Mouse (Mus musculus): ENCODE results near the gene Shc2. TPM values are rescaled to one million over a fixed set of nuclear protein-coding genes. Genes with fewer than 3 reads are reported as not detected.

Shc2 gene
- polyA plus RNA-seq, 1 experiment from 2014 or later: 9.8 TPM

- no peaks in the 10 kb centered on the region; the same call in 1 of the 2 replicates for H3K36me3 ChIP-seq (replicated peaks; ENCODE audit: control insufficient read depth, insufficient read depth, low read depth, low read length)
- peak; percentile 53 for ATAC-seq (replicated peaks; ENCODE audit: insufficient number of reproducible peaks, low FRiP score, low TSS enrichment, low read depth)
- peak overlapping the region; percentile 74 for H3K4me2 ChIP-seq (ENCODE audit: low read depth, low read length)
- H3K4me1 ChIP-seq (ENCODE audit: control insufficient read depth, insufficient read depth, low read length): peaks cover 4% of the 10 kb centered on the region
- H3K27me3 ChIP-seq (ENCODE audit: control insufficient read depth, insufficient read depth, low read length): no peaks in the 10 kb centered on the region
- H3K4me3 ChIP-seq (ENCODE audit: low read depth, low read length): peak overlapping the region; percentile 97
- WGBS: 38% methylated on average over 15 of the region's 15 CpGs
- no peaks in the 10 kb centered on the region for H3K9me3 ChIP-seq (replicated peaks; ENCODE audit: control insufficient read depth, low read length)
- peak overlapping the region; percentile 96 for H3K9ac ChIP-seq (replicated peaks; ENCODE audit: low read length)
- no peak for DNase-seq (ENCODE audit: low spot score)
- peak overlapping the region; percentile 93; the same call in 1 of the 2 replicates for H3K27ac ChIP-seq (replicated peaks; ENCODE audit: low read depth, low read length)
Observed at GRCm38 (mm10) chr10:79670071-79670888, 32.6 kb upstream of the Shc2 start.

DNA sequence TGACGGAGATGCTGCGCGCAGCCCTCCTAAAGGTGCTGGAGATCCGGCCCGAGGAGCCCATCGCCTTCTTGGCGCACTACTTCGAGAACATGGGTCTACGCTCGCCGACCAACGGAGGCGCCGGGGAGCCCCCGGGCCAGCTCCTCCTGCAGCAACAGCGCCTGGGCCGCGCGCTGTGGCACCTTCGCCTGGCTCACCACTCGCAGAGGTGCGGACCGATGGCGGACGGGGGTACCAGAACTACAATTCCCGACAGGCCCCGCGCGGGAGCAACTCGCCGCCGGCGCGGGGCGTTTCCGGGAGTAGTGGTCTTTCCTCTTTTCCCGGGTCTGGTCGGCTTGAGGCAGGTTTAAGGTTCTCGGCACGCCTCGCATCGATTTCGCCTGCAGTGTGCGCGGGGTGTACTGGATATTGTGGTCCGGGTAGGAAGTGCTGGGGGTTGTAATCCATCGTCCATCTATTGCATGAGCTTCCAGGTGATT is 31.9 kb upstream of the Shc2 start:
- 0% methylated on average over 47 of the region's 47 CpGs for WGBS
- H3K27me3 ChIP-seq (ENCODE audit: control insufficient read depth, insufficient read depth, low read length): no peaks in the 10 kb centered on the region

DNA sequence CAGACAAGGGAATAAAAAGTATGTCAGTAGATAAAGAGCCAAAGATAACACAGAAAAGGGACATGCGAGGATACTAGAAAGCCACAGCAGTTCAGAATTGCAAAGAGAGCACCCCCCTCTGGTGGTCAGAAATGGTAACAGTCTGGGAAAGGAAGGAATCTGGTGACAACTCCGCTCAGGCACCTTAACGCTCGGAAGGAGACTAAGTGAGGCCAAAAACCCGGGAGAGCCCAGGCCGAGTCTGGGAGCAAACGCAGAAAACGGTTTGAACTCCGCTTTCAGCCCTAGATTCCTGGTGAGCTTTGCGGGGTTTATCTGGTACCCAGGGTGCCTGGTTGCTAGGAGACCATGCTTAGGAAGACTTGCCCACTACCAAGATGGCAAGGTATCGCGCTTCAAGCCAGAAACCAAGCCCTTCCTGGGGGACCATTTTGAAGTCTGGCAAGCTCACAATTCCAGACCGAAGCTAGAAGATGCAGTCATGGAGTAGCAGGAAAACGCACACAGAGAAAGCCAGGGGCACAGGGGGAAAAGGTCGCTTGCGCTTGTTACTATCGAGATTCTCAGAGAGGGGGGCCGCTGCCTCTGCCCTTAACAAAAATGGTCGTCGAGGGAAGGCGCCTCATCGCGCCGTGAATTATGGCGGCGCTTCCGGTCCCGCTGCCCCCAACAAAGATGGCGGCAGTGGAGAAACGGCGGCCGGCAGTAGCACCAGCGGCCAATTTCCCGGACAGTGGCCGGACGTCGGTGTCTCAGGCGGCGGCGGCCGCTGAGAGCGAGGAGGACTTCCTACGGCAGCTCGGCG is 31.3 kb upstream of the Shc2 start, which contains the start of gene Tpgs1:
Tpgs1 (plus strand) TSS at position 599 of the 805 bp plus-strand sequence.
- H3K9me3 ChIP-seq (replicated peaks; ENCODE audit: control insufficient read depth, low read length): no peaks in the 10 kb centered on the region
- ATAC-seq (replicated peaks; ENCODE audit: insufficient number of reproducible peaks, low FRiP score, low TSS enrichment, low read depth) (0 out of 2 replicates have a peak, but pooled peaks have one; percentile 21), DNase-seq (ENCODE audit: low spot score) (peak; percentile 92)
- peak within 1 kb of the TSS; percentile 74 for H3K4me2 ChIP-seq (ENCODE audit: low read depth, low read length)
- WGBS: under 1% methylated on average over 45 of the region's 45 CpGs
- peak within 1 kb of the TSS; percentile 96 for H3K9ac ChIP-seq (replicated peaks; ENCODE audit: low read length)
- H3K36me3 ChIP-seq (replicated peaks; ENCODE audit: control insufficient read depth, insufficient read depth, low read depth, low read length): no peaks in the 10 kb centered on the region; the same call in 1 of the 2 replicates
- no peaks in the 10 kb centered on the region for H3K27me3 ChIP-seq (ENCODE audit: control insufficient read depth, insufficient read depth, low read length)
- H3K27ac ChIP-seq (replicated peaks; ENCODE audit: low read depth, low read length): peak within 1 kb of the TSS; percentile 93
- peaks cover 4% of the 10 kb centered on the region for H3K4me1 ChIP-seq (ENCODE audit: control insufficient read depth, insufficient read depth, low read length)
- H3K4me3 ChIP-seq (ENCODE audit: low read depth, low read length): peak within 1 kb of the TSS; percentile 97

More for the DNA sequence above, 31.9 kb upstream of the Shc2 start:
- Histone ChIP-seq H3K4me3 (ENCODE audit: low read depth, low read length) (peak overlapping the region; percentile 97), H3K9me3 (replicated peaks; ENCODE audit: control insufficient read depth, low read length) (no peaks in the 10 kb centered on the region), H3K4me1 (ENCODE audit: control insufficient read depth, insufficient read depth, low read length) (peaks cover 4% of the 10 kb centered on the region), H3K4me2 (ENCODE audit: low read depth, low read length) (peak overlapping the region; percentile 74), H3K27ac (replicated peaks; ENCODE audit: low read depth, low read length) (peak overlapping the region; percentile 93), H3K36me3 (replicated peaks; ENCODE audit: control insufficient read depth, insufficient read depth, low read depth, low read length) (no peaks in the 10 kb centered on the region; the same call in 1 of the 2 replicates), H3K9ac (replicated peaks; ENCODE audit: low read length) (peak overlapping the region; percentile 96)
- ATAC-seq (replicated peaks; ENCODE audit: insufficient number of reproducible peaks, low FRiP score, low TSS enrichment, low read depth) (peak; percentile 60), DNase-seq (ENCODE audit: low spot score) (peak; percentile 90)

GRCm38 (mm10) chr10:79668076-79668475 is 30.4 kb upstream of the Shc2 start:
- no peak overlapping the region for H3K9ac ChIP-seq (replicated peaks; ENCODE audit: low read length)
- H3K4me2 ChIP-seq (ENCODE audit: low read depth, low read length): no peak overlapping the region
- no peak overlapping the region for H3K27ac ChIP-seq (replicated peaks; ENCODE audit: low read depth, low read length)
- no peaks in the 10 kb centered on the region; the same call in 1 of the 2 replicates for H3K36me3 ChIP-seq (replicated peaks; ENCODE audit: control insufficient read depth, insufficient read depth, low read depth, low read length)
- no peak for DNase-seq (ENCODE audit: low spot score)
- peaks cover 4% of the 10 kb centered on the region for H3K4me1 ChIP-seq (ENCODE audit: control insufficient read depth, insufficient read depth, low read length)
- no peaks in the 10 kb centered on the region for H3K9me3 ChIP-seq (replicated peaks; ENCODE audit: control insufficient read depth, low read length)
- WGBS: 79% methylated on average over 5 of the region's 5 CpGs
- no peak overlapping the region for H3K4me3 ChIP-seq (ENCODE audit: low read depth, low read length)
- ATAC-seq (replicated peaks; ENCODE audit: insufficient number of reproducible peaks, low FRiP score, low TSS enrichment, low read depth): no peak
- no peaks in the 10 kb centered on the region for H3K27me3 ChIP-seq (ENCODE audit: control insufficient read depth, insufficient read depth, low read length)

DNA sequence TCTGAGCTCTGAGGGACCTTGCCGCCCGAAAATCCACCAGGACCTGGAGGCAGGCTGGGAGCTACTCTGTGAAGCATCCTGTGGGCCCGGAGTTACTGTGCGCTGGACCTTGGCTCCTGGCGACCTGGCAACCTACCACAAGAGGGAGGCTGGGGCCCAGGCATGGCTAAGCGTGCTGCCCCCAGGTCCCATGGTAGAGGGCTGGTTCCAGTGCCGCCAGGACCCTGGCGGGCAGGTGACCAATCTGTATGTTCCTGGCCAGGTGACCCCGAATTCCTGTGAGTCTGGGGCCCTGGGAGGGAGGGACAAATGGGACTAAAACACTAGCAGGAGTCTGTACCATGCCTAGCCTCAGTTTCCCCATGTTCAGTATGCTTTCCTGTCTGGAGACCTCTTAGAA is 28.8 kb upstream of the Shc2 start:
- Histone ChIP-seq H3K4me2 (ENCODE audit: low read depth, low read length) (no peak overlapping the region), H3K36me3 (replicated peaks; ENCODE audit: control insufficient read depth, insufficient read depth, low read depth, low read length) (no peaks in the 10 kb centered on the region), H3K9ac (replicated peaks; ENCODE audit: low read length) (no peak overlapping the region), H3K4me3 (ENCODE audit: low read depth, low read length) (no peak overlapping the region), H3K9me3 (replicated peaks; ENCODE audit: control insufficient read depth, low read length) (no peaks in the 10 kb centered on the region), H3K27me3 (ENCODE audit: control insufficient read depth, insufficient read depth, low read length) (no peaks in the 10 kb centered on the region), H3K4me1 (ENCODE audit: control insufficient read depth, insufficient read depth, low read length) (peaks cover 4% of the 10 kb centered on the region), H3K27ac (replicated peaks; ENCODE audit: low read depth, low read length) (no peak overlapping the region)
- no peak for ATAC-seq (replicated peaks; ENCODE audit: insufficient number of reproducible peaks, low FRiP score, low TSS enrichment, low read depth)
- no peak for DNase-seq (ENCODE audit: low spot score)
- WGBS: 68% methylated on average over 9 of the region's 9 CpGs

GRCm38 (mm10) chr10:79665051-79665450 is 27.3 kb upstream of the Shc2 start:
- Histone ChIP-seq H3K4me3 (ENCODE audit: low read depth, low read length) (no peak overlapping the region), H3K27ac (replicated peaks; ENCODE audit: low read depth, low read length) (no peak overlapping the region), H3K27me3 (ENCODE audit: control insufficient read depth, insufficient read depth, low read length) (no peaks in the 10 kb centered on the region), H3K4me1 (ENCODE audit: control insufficient read depth, insufficient read depth, low read length) (no peaks in the 10 kb centered on the region), H3K36me3 (replicated peaks; ENCODE audit: control insufficient read depth, insufficient read depth, low read depth, low read length) (no peaks in the 10 kb centered on the region), H3K9ac (replicated peaks; ENCODE audit: low read length) (no peak overlapping the region), H3K9me3 (replicated peaks; ENCODE audit: control insufficient read depth, low read length) (no peaks in the 10 kb centered on the region), H3K4me2 (ENCODE audit: low read depth, low read length) (no peak overlapping the region)
- DNase-seq (ENCODE audit: low spot score): no peak
- no peak for ATAC-seq (replicated peaks; ENCODE audit: insufficient number of reproducible peaks, low FRiP score, low TSS enrichment, low read depth)
- WGBS: 77% methylated on average over 8 of the region's 8 CpGs

GRCm38 (mm10) chr10:79664131-79664665 is 26.5 kb upstream of the Shc2 start, which contains the start of gene Madcam1:
Gene Madcam1, plus strand, starts transcription at chr10:79664559.
- Histone ChIP-seq H3K9ac (replicated peaks; ENCODE audit: low read length) (no peak within 1 kb of the TSS), H3K4me1 (ENCODE audit: control insufficient read depth, insufficient read depth, low read length) (no peaks in the 10 kb centered on the region), H3K27me3 (ENCODE audit: control insufficient read depth, insufficient read depth, low read length) (no peaks in the 10 kb centered on the region), H3K4me2 (ENCODE audit: low read depth, low read length) (no peak within 1 kb of the TSS; the same call in 1 of the 2 replicates), H3K36me3 (replicated peaks; ENCODE audit: control insufficient read depth, insufficient read depth, low read depth, low read length) (no peaks in the 10 kb centered on the region), H3K27ac (replicated peaks; ENCODE audit: low read depth, low read length) (no peak within 1 kb of the TSS), H3K9me3 (replicated peaks; ENCODE audit: control insufficient read depth, low read length) (no peaks in the 10 kb centered on the region), H3K4me3 (ENCODE audit: low read depth, low read length) (no peak within 1 kb of the TSS)
- DNase-seq (ENCODE audit: low spot score): peak; percentile 84
- no peak; the same call in 1 of the 2 replicates for ATAC-seq (replicated peaks; ENCODE audit: insufficient number of reproducible peaks, low FRiP score, low TSS enrichment, low read depth)
- WGBS: 11% methylated on average over 13 of the region's 13 CpGs

All from embryonic facial prominence, embryonic 11.5 days (tissue).